Mouse (Mus musculus): ENCODE measurements at regions not wholly inside any gene's neighbourhood (a gene's known extent, or its start where the extent isn't known, plus 50 kb on each side); places are given as distances from the start of the nearest gene placed in this dataset.

DNA sequence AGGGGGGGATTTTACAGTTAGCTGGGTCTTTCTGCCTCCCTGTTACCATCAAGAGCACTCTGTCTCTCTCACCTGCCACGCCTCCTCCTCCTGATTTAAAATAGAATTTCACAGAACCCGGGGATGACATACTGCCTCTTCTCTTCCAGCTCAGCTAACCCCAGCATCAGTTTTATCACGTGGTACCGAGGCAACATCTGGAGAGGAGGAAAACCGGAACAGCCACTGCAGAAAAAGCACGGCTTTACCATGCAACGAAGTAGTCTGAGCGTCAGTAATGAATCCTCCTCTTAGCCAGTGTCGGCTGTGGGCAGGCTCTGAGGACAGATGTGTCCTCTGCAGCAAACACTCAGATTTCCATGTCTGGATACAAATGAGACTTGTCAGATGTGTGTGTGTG, 134.2 kb upstream of the Gm17728 start:
- TF ChIP-seq GATA1 (IDR thresholded peaks at IDR 0.05; ENCODE audit: borderline replicate concordance, low read length) (no peak), FLI1 (IDR thresholded peaks at IDR 0.05; ENCODE audit: low read length) (no peak)
